Mouse (Mus musculus) left cerebral cortex, postnatal 4 days (tissue): ENCODE measurements around the gene Cenpx. TPM values are rescaled to one million over a fixed set of nuclear protein-coding genes. Genes with fewer than 3 reads are reported as not detected.

Source experiments
- DNase-seq: peaks from one replicate; pipeline ENCODE4 v3.0.0-alpha.2; 2022
- intact Hi-C: fragments of 180-260 bp; cut with DNase I; formaldehyde crosslinking; loops from one replicate; pipeline ENCODE4 v1.15.1; 2025
- total RNA-seq, 2 experiments: library from RNA; stranded (reverse); gene quantifications; 2 replicates each; pipeline ENCODE4 v1.2.3; 2021

Cenpx gene
- total RNA-seq, 2 experiments from 2014 or later: 31.2 to 35.1 TPM

GRCm38 (mm10) chr11:120665406-120665805 lies 48.1 kb downstream of the Cenpx start:
- intact Hi-C loops: no loop called here
- DNase-seq: no peak

- intact Hi-C loops: loop anchor here (5.0 kb wide), 1 partner anchor 49 kb away; the partner anchor contains the start of genes Cenpx and Lrrc45
Observed at GRCm38 (mm10) chr11:120663714-120664113, 49.8 kb downstream of the Cenpx start.

DNA sequence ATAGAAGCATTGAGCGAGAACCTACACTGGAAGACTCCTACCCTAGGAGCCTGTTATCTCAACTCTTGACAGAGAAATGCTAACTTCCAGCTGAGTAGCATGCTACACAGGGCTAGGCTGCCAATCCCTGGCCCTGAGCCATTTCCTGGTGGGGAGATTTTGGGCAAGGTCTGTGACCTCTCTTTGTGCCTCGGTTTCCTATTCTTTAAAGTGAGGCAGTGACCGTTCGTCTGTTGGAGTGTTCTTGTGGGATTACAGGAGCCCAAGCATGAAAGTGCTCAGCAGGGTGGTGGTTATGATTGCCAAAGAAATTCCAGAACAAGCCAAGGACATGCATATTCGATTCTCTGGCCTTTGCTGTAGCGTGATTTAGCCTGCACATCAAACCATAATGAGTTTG lies 50.8 kb downstream of the Cenpx start:
- peak; percentile 42 for DNase-seq
- intact Hi-C loops: loop anchor here (5.0 kb wide), 1 partner anchor 50 kb away; the partner anchor contains the start of genes Cenpx and Lrrc45

More at GRCm38 (mm10) chr11:120663714-120664113, 49.8 kb downstream of the Cenpx start:
- no peak for DNase-seq

DNA sequence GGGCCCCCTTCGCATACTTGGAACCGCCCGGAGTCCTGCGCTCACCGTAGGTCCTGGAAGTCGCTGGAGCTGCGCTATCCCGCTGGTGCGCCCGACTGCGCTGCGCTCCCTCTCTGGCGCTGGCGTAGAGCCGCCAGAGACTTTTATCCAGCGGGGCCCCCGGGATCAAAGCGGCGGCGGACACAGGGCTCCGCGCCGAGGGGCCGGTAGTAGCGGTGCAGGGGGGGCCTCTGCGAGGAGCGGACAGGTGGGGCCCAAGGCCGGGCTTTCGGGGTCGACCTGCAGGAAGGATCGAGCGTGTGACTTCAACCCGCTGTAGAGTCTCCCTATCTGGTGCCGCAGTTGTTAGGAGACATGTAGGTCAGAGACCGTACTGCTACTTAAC lies 52.5 kb downstream of the Cenpx start, which contains the start of gene Notum:
Notum (minus strand) TSS at position 100 of the 385 bp plus-strand sequence.
- DNase-seq: no peak
- intact Hi-C loops: loop anchor here (5.0 kb wide), 1 partner anchor 51 kb away; the partner anchor contains the start of genes Cenpx and Lrrc45

Other genes starting within 250 kb of the Cenpx start
- gene Arl16, start 246.1 kb downstream of the Cenpx start, total RNA-seq: 10 to 100 TPM; 43.9 to 46.0 TPM
- 10 to 100 TPM; 74.4 to 74.5 TPM for gene Mrpl12, start 229.1 kb downstream of the Cenpx start, total RNA-seq
- gene Slc25a10, start 221.9 kb downstream of the Cenpx start, total RNA-seq: 10 to 100 TPM; 27.2 to 27.6 TPM
- under 1 TPM in 1 of 2 experiments, not detected in 1; 0.18 TPM for gene Gcgr, start 183.0 kb downstream of the Cenpx start, total RNA-seq
- 100 to 1,000 TPM; 105 to 113 TPM for gene Mcrip1, start 164.0 kb downstream of the Cenpx start, total RNA-seq
- not detected for gene Ppp1r27, start 162.6 kb downstream of the Cenpx start, total RNA-seq
- 100 to 1,000 TPM; 187 to 203 TPM for gene P4hb, start 140.5 kb downstream of the Cenpx start, total RNA-seq
- 100 to 1,000 TPM; 351 to 368 TPM for gene Arhgdia, start 132.1 kb downstream of the Cenpx start, total RNA-seq
- gene Alyref, start 115.4 kb downstream of the Cenpx start, total RNA-seq: 100 to 1,000 TPM; 111 to 113 TPM
- gene Anapc11, start 115.3 kb downstream of the Cenpx start, total RNA-seq: 100 to 1,000 TPM; 113 to 115 TPM
- gene Npb, start 105.3 kb downstream of the Cenpx start, total RNA-seq: 1 to 10 TPM in 1 of 2 experiments, not detected in 1; 1.4 TPM
- gene Pcyt2, start 95.8 kb downstream of the Cenpx start, total RNA-seq: 100 to 1,000 TPM; 144 to 168 TPM
- gene Sirt7, start 88.5 kb downstream of the Cenpx start, total RNA-seq: 10 to 100 TPM; 37.5 to 38.0 TPM
- 10 to 100 TPM; 83.3 to 85.8 TPM for gene Mafg, start 80.1 kb downstream of the Cenpx start, total RNA-seq
- gene Pycr1, start 70.0 kb downstream of the Cenpx start, total RNA-seq: 1 to 10 TPM; 6.1 to 8.3 TPM
- gene Myadml2, start 65.6 kb downstream of the Cenpx start, total RNA-seq: 1 to 10 TPM; 1.0 to 2.9 TPM
- 1 to 10 TPM; 4.7 to 7.8 TPM for gene Notum, start 52.6 kb downstream of the Cenpx start, total RNA-seq
- gene Aspscr1, start 40.8 kb downstream of the Cenpx start, total RNA-seq: 10 to 100 TPM; 79.1 TPM
- gene Lrrc45, start 187 bp upstream of the Cenpx start, total RNA-seq: 10 to 100 TPM; 76.4 to 78.9 TPM
- gene Rac3, start 7.7 kb upstream of the Cenpx start, total RNA-seq: 100 to 1,000 TPM; 505 to 551 TPM
- 1 to 10 TPM; 2.5 to 3.2 TPM for gene Dcxr, start 13.5 kb upstream of the Cenpx start, total RNA-seq
- gene Cbr2, start 18.4 kb upstream of the Cenpx start, total RNA-seq: 1 to 10 TPM; 2.9 to 3.0 TPM
- 10 to 100 TPM; 29.6 to 85.6 TPM for gene Hmga1b, start 49.1 kb upstream of the Cenpx start, total RNA-seq
- gene Rfng, start 70.5 kb upstream of the Cenpx start, total RNA-seq: 10 to 100 TPM; 82.1 to 87.1 TPM
- 100 to 1,000 TPM; 142 to 154 TPM for gene Gps1, start 70.5 kb upstream of the Cenpx start, total RNA-seq
- gene Dus1l, start 82.7 kb upstream of the Cenpx start, total RNA-seq: 10 to 100 TPM; 40.2 to 45.5 TPM
- gene Fasn, start 110.8 kb upstream of the Cenpx start, total RNA-seq: 100 to 1,000 TPM; 448 to 457 TPM
- 10 to 100 TPM; 11.7 to 13.7 TPM for gene Ccdc57, start 219.1 kb upstream of the Cenpx start, total RNA-seq
- gene Slc16a3, start 234.7 kb upstream of the Cenpx start, total RNA-seq: 1 to 10 TPM; 1.4 to 3.6 TPM